Mouse (Mus musculus) neural tube, embryonic 15.5 days (tissue): Measurements from ENCODE around the gene Cyp27b1. TPM values are rescaled to one million over a fixed set of nuclear protein-coding genes. Genes with fewer than 3 reads are reported as not detected.

Experiments
- ATAC-seq: fragments of 200-750 bp; cut with Nextera tagmentation; 2 replicates; pipeline ENCODE4 v1.8.0; 2017; ENCODE audit warnings: mild to moderate bottlenecking, moderate TSS enrichment, moderate library complexity; ENCODE audit not compliant: low FRiP score
- H3K27ac ChIP-seq: fragments of 300-500 bp; sonication (generic); replicated peaks from 2 replicates; pipeline ENCODE4 v1.5.1; 2015; ENCODE audit warnings: mild to moderate bottlenecking, inconsistent platforms
- H3K27me3 ChIP-seq: fragments of 300-500 bp; sonication (generic); replicated peaks from 2 replicates; pipeline ENCODE4 v1.6.1; 2015; ENCODE audit warnings: inconsistent platforms
- H3K36me3 ChIP-seq: fragments of 300-500 bp; sonication (generic); 2 replicates; pipeline ENCODE4 v1.6.1; 2015; ENCODE audit warnings: inconsistent platforms
- H3K4me1 ChIP-seq: fragments of 300-500 bp; sonication (generic); 2 replicates; pipeline ENCODE4 v1.6.1; 2015; ENCODE audit warnings: inconsistent platforms
- H3K4me2 ChIP-seq: fragments of 300-500 bp; sonication (generic); 2 replicates; pipeline ENCODE4 v1.6.1; 2015; ENCODE audit warnings: inconsistent platforms, mild to moderate bottlenecking, moderate library complexity
- H3K4me3 ChIP-seq: fragments of 300-500 bp; sonication (generic); replicated peaks from 2 replicates; pipeline ENCODE4 v1.5.1; 2015; ENCODE audit warnings: mild to moderate bottlenecking, inconsistent platforms
- H3K9ac ChIP-seq: fragments of 300-500 bp; sonication (generic); replicated peaks from 2 replicates; pipeline ENCODE4 v1.6.1; 2015; ENCODE audit warnings: mild to moderate bottlenecking, inconsistent platforms
- H3K9me3 ChIP-seq: fragments of 300-500 bp; sonication (generic); replicated peaks from 2 replicates; pipeline ENCODE4 v1.6.1; 2016; ENCODE audit warnings: inconsistent platforms
- WGBS: fragments of 180-500 bp; shearing (Covaris S2); methylation state at CpG from one replicate; pipeline ENCODE4 v1.1.7; 2015; ENCODE audit warnings: mixed read lengths; 5-methylcytosine and 5-hydroxymethylcytosine counted together
- polyA plus RNA-seq: library from polyadenylated mRNA; unstranded; fragments of >200 nt; fragmentation: Nextera tagmentation; extraction: Ambion mirVana; gene quantifications from 2 replicates; pipeline ENCODE4 v1.2.1, GENCODE M21; 2015

Cyp27b1 gene
- polyA plus RNA-seq: 0.11 and 0.14 TPM in 2 replicates

DNA sequence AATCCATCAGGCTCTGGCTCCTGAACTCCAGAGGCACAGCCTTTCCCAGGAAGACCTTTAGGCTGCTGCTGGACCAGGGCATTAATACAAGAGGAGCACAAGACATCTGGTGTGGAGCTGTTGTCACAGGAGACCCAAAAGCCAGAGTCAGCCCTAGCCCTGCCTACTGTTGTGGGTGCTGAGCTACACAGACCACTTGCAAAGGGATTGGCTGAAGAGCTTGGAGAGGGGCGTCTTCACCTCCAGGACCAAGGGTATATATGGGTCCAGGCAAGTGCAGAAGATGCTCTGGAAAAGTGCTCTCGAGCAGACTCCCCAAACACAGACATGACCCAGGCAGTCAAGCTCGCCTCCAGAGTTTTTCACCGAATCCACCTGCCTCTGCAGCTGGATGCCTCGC is at the start of gene Cyp27b1:
Gene Cyp27b1 (plus strand): TSS at position 297 of the 400 bp plus-strand sequence.
- Histone ChIP-seq H3K27me3 (peaks cover 57% of the 10 kb centered on the region), H3K36me3 (peaks cover 13% of the 10 kb centered on the region; the same call in 1 of the 2 replicates), H3K9me3 (no peaks in the 10 kb centered on the region), H3K4me3 (0 out of 2 replicates have a peak within 1 kb of the TSS, but pooled peaks have one; percentile 1), H3K9ac (no peak within 1 kb of the TSS), H3K4me1 (peaks cover 12% of the 10 kb centered on the region), H3K4me2 (peak within 1 kb of the TSS; percentile 4; the same call in 1 of the 2 replicates), H3K27ac (no peak within 1 kb of the TSS)
- WGBS: 31% methylated on average over 5 of the region's 5 CpGs
- no peak for ATAC-seq

DNA sequence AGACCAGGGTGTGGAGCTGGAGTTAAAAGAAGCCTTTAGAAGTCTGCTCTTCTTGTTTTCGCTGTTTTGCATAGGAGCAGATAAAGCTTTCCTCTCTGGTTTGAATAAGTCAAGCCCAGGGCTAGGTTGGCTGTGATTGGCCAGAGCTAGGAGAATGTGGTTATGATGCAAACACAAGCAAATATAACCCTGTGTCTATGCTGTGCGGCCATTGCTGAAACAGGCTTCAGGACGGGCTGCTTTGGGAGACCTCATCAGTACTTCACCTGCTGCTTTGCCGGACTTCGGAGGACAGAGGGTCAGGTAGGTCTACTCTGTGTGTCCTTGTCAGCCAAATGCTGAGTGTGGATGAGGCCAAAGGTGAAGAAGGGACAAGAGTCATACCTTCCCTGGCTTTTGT is 47.5 kb upstream of the Cyp27b1 start, which contains the start of gene Avil:
Gene Avil (plus strand): TSS at position 181 of the 400 bp plus-strand sequence.
- Histone ChIP-seq H3K9me3 (no peaks in the 10 kb centered on the region), H3K4me1 (no peaks in the 10 kb centered on the region), H3K4me2 (no peak within 1 kb of the TSS), H3K27ac (no peak within 1 kb of the TSS), H3K9ac (no peak within 1 kb of the TSS), H3K4me3 (no peak within 1 kb of the TSS), H3K36me3 (peaks cover 30% of the 10 kb centered on the region), H3K27me3 (no peaks in the 10 kb centered on the region)
- 93% methylated on average over 5 of the region's 5 CpGs for WGBS
- no peak for ATAC-seq

GRCm38 (mm10) chr10:127001297-127001696 is 46.8 kb upstream of the Cyp27b1 start:
- Histone ChIP-seq H3K9me3 (no peaks in the 10 kb centered on the region), H3K4me3 (no peak overlapping the region), H3K4me2 (no peak overlapping the region), H3K36me3 (peaks cover 27% of the 10 kb centered on the region), H3K27ac (no peak overlapping the region), H3K9ac (no peak overlapping the region), H3K27me3 (no peaks in the 10 kb centered on the region), H3K4me1 (no peaks in the 10 kb centered on the region)
- WGBS: 91% methylated on average over 9 of the region's 9 CpGs
- ATAC-seq: no peak

GRCm38 (mm10) chr10:127002056-127002455 is 46.0 kb upstream of the Cyp27b1 start:
- H3K9me3 ChIP-seq: no peaks in the 10 kb centered on the region
- no peak for ATAC-seq
- H3K27ac ChIP-seq: no peak overlapping the region
- H3K27me3 ChIP-seq: no peaks in the 10 kb centered on the region
- WGBS: 68% methylated on average over 1 of the region's 1 CpGs
- no peak overlapping the region for H3K9ac ChIP-seq
- H3K4me1 ChIP-seq: no peaks in the 10 kb centered on the region
- no peak overlapping the region for H3K4me2 ChIP-seq
- no peak overlapping the region for H3K4me3 ChIP-seq
- H3K36me3 ChIP-seq: peaks cover 27% of the 10 kb centered on the region

GRCm38 (mm10) chr10:127002765-127003164 is 45.3 kb upstream of the Cyp27b1 start:
- no peaks in the 10 kb centered on the region for H3K27me3 ChIP-seq
- H3K36me3 ChIP-seq: peaks cover 20% of the 10 kb centered on the region
- H3K4me2 ChIP-seq: no peak overlapping the region
- no peak for ATAC-seq
- no peak overlapping the region for H3K9ac ChIP-seq
- H3K4me3 ChIP-seq: no peak overlapping the region
- no peaks in the 10 kb centered on the region for H3K9me3 ChIP-seq
- H3K27ac ChIP-seq: no peak overlapping the region
- H3K4me1 ChIP-seq: no peaks in the 10 kb centered on the region
- 97% methylated on average over 5 of the region's 5 CpGs for WGBS

DNA sequence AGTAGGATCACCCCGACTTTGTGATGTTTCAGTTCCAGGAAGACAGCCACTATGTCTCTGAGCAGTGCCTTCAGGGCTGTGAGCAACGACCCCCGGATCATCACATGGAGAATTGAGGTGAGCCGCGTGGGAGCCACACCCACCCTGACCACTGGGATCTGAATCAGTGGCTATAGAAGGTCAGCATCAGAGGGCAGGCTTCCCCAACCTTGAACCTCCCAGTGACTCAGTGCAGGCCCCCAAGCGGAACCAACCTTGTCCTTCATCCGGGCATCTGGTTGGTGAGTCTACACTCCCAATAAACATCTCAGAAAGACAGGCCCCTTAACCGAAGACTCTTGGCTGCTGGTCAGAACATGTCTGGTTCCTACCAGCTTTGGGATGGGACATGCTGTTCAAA is 44.7 kb upstream of the Cyp27b1 start:
- Histone ChIP-seq H3K4me2 (no peak overlapping the region), H3K27me3 (no peaks in the 10 kb centered on the region), H3K9ac (no peak overlapping the region), H3K4me1 (no peaks in the 10 kb centered on the region), H3K27ac (no peak overlapping the region), H3K36me3 (peaks cover 15% of the 10 kb centered on the region), H3K9me3 (no peaks in the 10 kb centered on the region), H3K4me3 (no peak overlapping the region)
- WGBS: 88% methylated on average over 8 of the region's 8 CpGs
- no peak for ATAC-seq

- no peak overlapping the region for H3K27ac ChIP-seq
- H3K4me1 ChIP-seq: no peaks in the 10 kb centered on the region
- no peak overlapping the region for H3K4me3 ChIP-seq
- ATAC-seq: no peak
- no peaks in the 10 kb centered on the region for H3K9me3 ChIP-seq
- H3K36me3 ChIP-seq: peaks cover 10% of the 10 kb centered on the region; the same call in 1 of the 2 replicates
- no peak overlapping the region for H3K4me2 ChIP-seq
- no peaks in the 10 kb centered on the region for H3K27me3 ChIP-seq
- 76% methylated on average over 7 of the region's 7 CpGs for WGBS
- H3K9ac ChIP-seq: no peak overlapping the region
These were observed 44.2 kb upstream of the Cyp27b1 start for GRCm38 (mm10) chr10:127003806-127004205.

- Histone ChIP-seq H3K4me2 (no peak overlapping the region), H3K36me3 (no peaks in the 10 kb centered on the region), H3K9me3 (no peaks in the 10 kb centered on the region), H3K27ac (no peak overlapping the region), H3K27me3 (no peaks in the 10 kb centered on the region), H3K9ac (no peak overlapping the region), H3K4me3 (no peak overlapping the region), H3K4me1 (no peaks in the 10 kb centered on the region)
- WGBS: 67% methylated on average over 5 of the region's 5 CpGs
- ATAC-seq: no peak
These were observed 31.6 kb upstream of the Cyp27b1 start for GRCm38 (mm10) chr10:127016488-127016887.

GRCm38 (mm10) chr10:127017071-127017470 is 31.0 kb upstream of the Cyp27b1 start:
- no peak overlapping the region for H3K9ac ChIP-seq
- H3K4me1 ChIP-seq: no peaks in the 10 kb centered on the region
- no peak overlapping the region for H3K27ac ChIP-seq
- H3K4me3 ChIP-seq: no peak overlapping the region
- ATAC-seq: no peak
- no peaks in the 10 kb centered on the region for H3K27me3 ChIP-seq
- H3K4me2 ChIP-seq: no peak overlapping the region
- no peaks in the 10 kb centered on the region for H3K9me3 ChIP-seq
- peaks cover 5% of the 10 kb centered on the region for H3K36me3 ChIP-seq
- WGBS: 23% methylated on average over 2 of the region's 2 CpGs

DNA sequence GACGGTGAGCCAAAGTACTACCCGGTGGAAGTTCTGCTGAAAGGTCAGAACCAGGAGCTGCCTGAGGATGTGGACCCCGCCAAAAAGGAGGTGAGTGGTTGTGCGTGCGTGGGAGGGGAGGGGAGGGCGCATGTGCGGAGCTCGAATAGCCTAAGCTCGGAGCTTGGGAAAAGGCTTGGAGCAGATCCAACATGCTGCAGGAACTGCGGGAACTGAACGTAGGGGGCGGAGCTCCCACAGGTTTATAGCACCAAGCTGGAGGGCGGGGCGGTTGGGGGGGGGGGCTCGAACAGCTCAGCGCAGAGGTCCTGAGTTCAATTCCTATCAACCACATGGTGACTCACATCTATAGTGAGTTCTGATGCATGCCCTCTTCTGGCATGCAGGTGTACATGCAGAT is 29.6 kb upstream of the Cyp27b1 start:
- 79% methylated on average over 16 of the region's 16 CpGs for WGBS
- H3K36me3 ChIP-seq: peaks cover 16% of the 10 kb centered on the region
- no peak overlapping the region for H3K27ac ChIP-seq
- H3K9me3 ChIP-seq: no peaks in the 10 kb centered on the region
- H3K9ac ChIP-seq: no peak overlapping the region
- no peak overlapping the region for H3K4me3 ChIP-seq
- H3K4me2 ChIP-seq: no peak overlapping the region
- H3K4me1 ChIP-seq: no peaks in the 10 kb centered on the region
- no peak for ATAC-seq
- no peaks in the 10 kb centered on the region for H3K27me3 ChIP-seq

GRCm38 (mm10) chr10:127030336-127031296 is 17.4 kb upstream of the Cyp27b1 start, which contains the start of gene Tsfm:
Gene Tsfm (minus strand): TSS chr10:127030840.
- Histone ChIP-seq H3K4me3 (peak within 1 kb of the TSS; percentile 93), H3K36me3 (peaks cover 31% of the 10 kb centered on the region), H3K9ac (peak within 1 kb of the TSS; percentile 93), H3K9me3 (no peaks in the 10 kb centered on the region), H3K4me2 (peak within 1 kb of the TSS; percentile 91), H3K27me3 (no peaks in the 10 kb centered on the region), H3K27ac (peak within 1 kb of the TSS; percentile 84), H3K4me1 (peaks cover 14% of the 10 kb centered on the region)
- 5% methylated on average over 56 of the region's 56 CpGs for WGBS
- ATAC-seq: peak; percentile 85

- Histone ChIP-seq H3K4me2 (no peak overlapping the region), H3K9ac (no peak overlapping the region), H3K27ac (no peak overlapping the region), H3K27me3 (no peaks in the 10 kb centered on the region), H3K4me3 (no peak overlapping the region), H3K4me1 (peaks cover 14% of the 10 kb centered on the region), H3K9me3 (no peaks in the 10 kb centered on the region), H3K36me3 (peaks cover 6% of the 10 kb centered on the region)
- WGBS: 89% methylated on average over 8 of the region's 8 CpGs
- ATAC-seq: no peak
These were observed 14.7 kb upstream of the Cyp27b1 start for GRCm38 (mm10) chr10:127033301-127033741.
